Comparison of ENCODE assay signal across 28 mouse cellular contexts in the genomic region with DNA sequence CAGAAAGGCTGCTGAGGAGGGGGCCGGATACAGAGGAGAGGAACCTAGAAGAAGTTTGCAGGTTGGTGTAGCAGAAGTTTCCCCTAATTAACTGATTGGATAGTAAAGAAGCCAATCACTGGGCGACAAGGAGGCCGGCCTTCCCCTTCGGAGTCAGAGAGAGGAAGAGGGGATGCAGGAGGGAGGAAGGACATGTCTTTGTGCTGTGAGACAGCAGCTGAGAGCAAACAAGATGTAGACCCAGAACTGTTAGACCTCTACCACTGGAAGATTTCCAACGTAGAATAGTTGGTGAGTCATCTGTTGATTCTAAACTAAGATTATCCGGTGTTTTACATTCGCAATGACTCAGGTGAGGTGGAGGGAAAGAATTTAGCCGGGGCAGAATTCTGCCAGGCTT. TPM values are rescaled to one million over a fixed set of nuclear protein-coding genes. Genes with fewer than 3 reads are reported as not detected.
DNase-seq lines count a peak whose midpoint lies in the region; ATAC-seq lines count a peak whose summit lies in the region.
"Had no signal": no experiment of that assay in that cellular context is flagged by ENCODE, and none has a peak within 500 bp of the region (broad histone marks: within the 10 kb centered on the region; RNA-seq: fewer than 3 reads in every experiment).

No protein-coding gene starts in this region.

- H3K27me3 ChIP-seq in midbrain, embryonic 15.5 days (replicated peaks): no peaks in the 10 kb centered on the region
- H3K27me3 ChIP-seq: embryonic facial prominence, embryonic 13.5 days; intestine, embryonic 15.5 days; Patski; stomach, embryonic 15.5 days had no signal

- no peak overlapping the region for H3K9ac ChIP-seq in midbrain, embryonic 15.5 days
- H3K9ac ChIP-seq: forebrain, embryonic 12.5 days; heart, embryonic 13.5 days; hindbrain, embryonic 14.5 days; intestine, embryonic 15.5 days; stomach, embryonic 15.5 days had no signal

- peak; percentile 78 for DNase-seq in 416B (ENCODE audit: low read depth)
- DNase-seq in CD4-positive, CD25-positive, alpha-beta regulatory T cell, adult 2 months (ENCODE audit: low read depth, low spot score): peak; percentile 61
- DNase-seq in NIH3T3 (ENCODE audit: low read depth): peak; percentile 46
- DNase-seq in MN1 (ENCODE audit: low spot score): no peak
- no peak for DNase-seq in gastrocnemius, postnatal 4 days (ENCODE audit: low spot score in 2 of 2)
- DNase-seq in urinary bladder, adult 2 months (ENCODE audit: low spot score): no peak
- DNase-seq: adrenal gland, adult 2 months; cerebellum, adult 11 months; cerebellum, postnatal 14 days; embryo, embryonic 11 days; heart, adult 18-20 months; heart, postnatal 14 days; kidney, adult 8-10 months; kidney, postnatal 10 days; thymus, adult 18-20 months had no signal

- ATAC-seq in inflammation-experienced regulatory T-cells, adult 6 months: peak; percentile 71
- no peak for ATAC-seq in midbrain, embryonic 15.5 days (replicated peaks)
- ATAC-seq: intestine, embryonic 15.5 days; lung, postnatal 0 days; Patski had no signal

- H3K4me1 ChIP-seq in midbrain, embryonic 15.5 days: peaks cover 27% of the 10 kb centered on the region

- H3K4me3 ChIP-seq in midbrain, embryonic 15.5 days: no peak overlapping the region
- H3K4me3 ChIP-seq: embryonic facial prominence, embryonic 13.5 days; erythroblast, embryonic 14.5 days; forebrain, embryonic 12.5 days; heart, embryonic 13.5 days; intestine, embryonic 15.5 days; stomach, embryonic 15.5 days had no signal

- no peaks in the 10 kb centered on the region for H3K9me3 ChIP-seq in midbrain, embryonic 15.5 days
- H3K9me3 ChIP-seq: embryonic facial prominence, embryonic 13.5 days; forebrain, embryonic 12.5 days; heart, embryonic 13.5 days; intestine, embryonic 15.5 days; stomach, embryonic 15.5 days had no signal

- WGBS in midbrain, embryonic 15.5 days: 71% methylated on average over 8 of the region's 8 CpGs

- peaks cover 27% of the 10 kb centered on the region; the same call in 1 of the 2 replicates for H3K36me3 ChIP-seq in midbrain, embryonic 15.5 days (replicated peaks)
- H3K36me3 ChIP-seq: heart, embryonic 13.5 days; intestine, embryonic 15.5 days; stomach, embryonic 15.5 days had no signal

- H3K4me2 ChIP-seq in midbrain, embryonic 15.5 days: no peak overlapping the region
- H3K4me2 ChIP-seq: embryonic facial prominence, embryonic 13.5 days; forebrain, embryonic 12.5 days; heart, embryonic 13.5 days; hindbrain, embryonic 14.5 days; intestine, embryonic 15.5 days; midbrain, embryonic 11.5 days; stomach, embryonic 15.5 days had no signal

- no peak overlapping the region for H3K27ac ChIP-seq in midbrain, embryonic 15.5 days
- H3K27ac ChIP-seq: embryonic facial prominence, embryonic 13.5 days; forebrain, embryonic 12.5 days; heart, embryonic 13.5 days; hindbrain, embryonic 14.5 days; intestine, embryonic 15.5 days; macrophage; stomach, embryonic 15.5 days had no signal

RNA-seq across cellular contexts. Expression of gene Tbc1d30, which starts 57.2 kb away (rescaled TPM):
- 1 to 10 TPM; 3.3 to 7.0 (median 3.5) TPM for polyA plus RNA-seq in inflammation-experienced regulatory T-cells, adult 6 months (2017; shearing (Covaris generic))
- polyA plus RNA-seq in midbrain, embryonic 15.5 days (2015; fragmentation: Nextera tagmentation; extraction: Ambion mirVana): 12.7 and 14.1 TPM in 2 replicates
- 1 to 10 TPM in 1 of 2 experiments, under 1 TPM in 1; 0.83 to 1.2 TPM for total RNA-seq in gastrocnemius, postnatal 4 days (2021)
- polyA plus RNA-seq in urinary bladder, adult 2 months (2012; rRNA removed): 8.4 and 8.7 TPM in 2 replicates
- polyA plus RNA-seq: erythroblast, embryonic 14.5 days had no signal

Comparison
In these comparisons a context has a peak if more than half of its experiments do, and no peak if none do; other contexts are left out.
1. DNase-seq: peak in 416B (single experiment), CD4-positive, CD25-positive, alpha-beta regulatory T cell, adult 2 months (single experiment) and NIH3T3 (single experiment); none in MN1 (single experiment), gastrocnemius, postnatal 4 days (0 of 2) and urinary bladder, adult 2 months (single experiment).